Mouse (Mus musculus): ENCODE measurements around the gene Scpep1.

DNA sequence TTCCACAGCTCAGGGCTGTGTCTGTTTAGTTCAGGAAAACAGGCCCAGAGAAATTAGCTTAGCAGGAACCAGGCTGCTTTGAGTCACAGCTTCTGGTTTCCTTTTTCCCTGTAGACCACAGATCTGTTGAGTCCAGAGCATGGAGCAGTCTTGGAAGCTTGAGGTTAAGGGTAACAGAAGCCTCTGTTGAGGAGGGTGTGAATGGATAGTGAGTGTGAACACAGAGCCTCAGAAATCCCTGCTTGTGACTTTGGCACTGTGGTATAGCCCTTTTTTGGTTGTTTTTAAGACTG lies 45.2 kb upstream of the Scpep1 start:
- TF ChIP-seq CTCF (IDR thresholded peaks at IDR 0.05; ENCODE audit: borderline replicate concordance, insufficient read depth, low read length) (no peak), POLR2A (IDR thresholded peaks at IDR 0.05; ENCODE audit: low read depth, low read length) (no peak)

All from embryonic fibroblast, embryonic 13.5 days (primary cell).